Mouse (Mus musculus) forebrain, embryonic 16.5 days (tissue): ENCODE data around the gene Polrmt. TPM values are rescaled to one million over a fixed set of nuclear protein-coding genes. Genes with fewer than 3 reads are reported as not detected.

Experiments
- ATAC-seq: fragments of 200-750 bp; cut with Nextera tagmentation; 2 replicates; pipeline ENCODE4 v1.8.0; 2017; ENCODE audit warnings: mild to moderate bottlenecking, moderate library complexity
- H3K27ac ChIP-seq: fragments of 300-500 bp; sonication (generic); 2 replicates; pipeline ENCODE4 v1.5.1; 2014; ENCODE audit warnings: low read length, control low read depth
- H3K27me3 ChIP-seq: fragments of 300-500 bp; sonication (generic); replicated peaks from 2 replicates; pipeline ENCODE4 v1.6.1; 2014; ENCODE audit warnings: low read length; ENCODE audit not compliant: control insufficient read depth, insufficient read depth
- H3K36me3 ChIP-seq: fragments of 300-500 bp; sonication (generic); 2 replicates; pipeline ENCODE4 v1.6.1; 2014; ENCODE audit not compliant: control insufficient read depth, insufficient read depth
- H3K4me1 ChIP-seq: fragments of 300-500 bp; sonication (generic); replicated peaks from 2 replicates; pipeline ENCODE4 v1.6.1; 2014; ENCODE audit warnings: low read length; ENCODE audit not compliant: control insufficient read depth, insufficient read depth
- H3K4me2 ChIP-seq: fragments of 300-500 bp; sonication (generic); 2 replicates; pipeline ENCODE4 v1.6.1; 2014; ENCODE audit warnings: mild to moderate bottlenecking, low read length, control low read depth
- H3K4me3 ChIP-seq: fragments of 300-500 bp; sonication (generic); replicated peaks from 2 replicates; pipeline ENCODE4 v1.5.1; 2014; ENCODE audit warnings: mild to moderate bottlenecking, low read length, control low read depth
- H3K9ac ChIP-seq: fragments of 300-500 bp; sonication (generic); replicated peaks from 2 replicates; pipeline ENCODE4 v1.6.1; 2014; ENCODE audit warnings: low read depth, low read length, control low read depth
- H3K9me3 ChIP-seq: fragments of 300-500 bp; sonication (generic); 2 replicates; pipeline ENCODE4 v1.6.1; 2016; ENCODE audit warnings: low read length; ENCODE audit not compliant: control insufficient read depth
- WGBS: fragments of 180-500 bp; shearing (Covaris S2); extraction: QIAGEN DNeasy Blood & Tissue Kit; methylation state at CpG from one replicate; pipeline ENCODE4 v1.1.7; 2014; 5-methylcytosine and 5-hydroxymethylcytosine counted together
- polyA plus RNA-seq: library from polyadenylated mRNA; unstranded; fragments of >200 nt; fragmentation: Nextera tagmentation; extraction: Ambion mirVana; gene quantifications from 2 replicates; pipeline ENCODE4 v1.2.1, GENCODE M21; 2015

Polrmt gene
- polyA plus RNA-seq = 47.1 and 50.0 TPM in 2 replicates

DNA sequence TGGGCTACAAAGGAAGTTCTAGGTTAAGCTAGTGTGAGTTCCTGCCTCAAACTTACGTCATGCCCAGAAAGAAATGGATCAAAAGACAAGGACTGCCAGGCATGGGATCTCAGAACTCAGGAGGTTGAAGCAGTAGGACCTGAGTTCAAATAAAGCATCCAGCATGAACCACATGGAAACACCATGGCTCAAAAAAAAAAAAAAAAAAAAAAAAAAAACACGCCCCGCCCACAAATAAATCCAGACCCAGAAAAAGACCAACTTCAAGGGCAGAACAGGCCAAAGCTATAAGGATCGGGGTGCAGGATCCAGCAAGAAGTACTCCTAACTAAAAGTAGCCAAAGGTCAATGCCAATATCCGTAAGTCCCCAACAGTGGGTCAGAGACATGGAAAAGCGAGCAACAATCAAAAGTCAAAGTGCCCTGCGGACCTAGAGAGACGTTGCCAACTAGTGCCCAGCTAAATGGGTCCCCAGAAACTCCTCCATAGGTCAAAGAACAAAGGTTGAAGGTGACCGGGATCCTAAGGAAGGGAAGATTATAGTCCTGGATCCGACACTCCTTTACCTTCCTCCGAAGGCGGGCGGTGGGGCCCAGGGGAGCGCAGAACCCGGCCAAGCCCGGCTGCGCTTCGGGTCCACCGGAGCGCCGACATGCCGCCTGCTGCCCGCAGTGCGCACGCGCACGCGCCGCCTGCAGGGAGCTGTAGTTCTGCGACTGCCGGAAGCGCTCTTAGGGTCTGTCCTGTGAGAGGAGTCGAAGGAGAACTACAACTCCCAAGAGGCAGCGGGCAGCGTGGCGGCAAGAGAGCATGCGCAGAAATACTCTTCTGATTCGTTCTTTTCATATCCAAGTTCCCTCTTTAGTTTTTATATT, at the start of gene Polrmt:
Gene Polrmt, minus strand, starts transcription at position 684 of the 876 bp plus-strand sequence.
- Histone ChIP-seq H3K36me3 (peaks cover 16% of the 10 kb centered on the region), H3K9me3 (no peaks in the 10 kb centered on the region), H3K4me3 (peak within 1 kb of the TSS; percentile 73), H3K27me3 (no peaks in the 10 kb centered on the region), H3K9ac (peak within 1 kb of the TSS; percentile 74), H3K4me1 (peaks cover 10% of the 10 kb centered on the region), H3K27ac (no peak within 1 kb of the TSS), H3K4me2 (peak within 1 kb of the TSS; percentile 56)
- peak; percentile 99 for ATAC-seq
- WGBS = 3% methylated on average over 38 of the region's 38 CpGs

DNA sequence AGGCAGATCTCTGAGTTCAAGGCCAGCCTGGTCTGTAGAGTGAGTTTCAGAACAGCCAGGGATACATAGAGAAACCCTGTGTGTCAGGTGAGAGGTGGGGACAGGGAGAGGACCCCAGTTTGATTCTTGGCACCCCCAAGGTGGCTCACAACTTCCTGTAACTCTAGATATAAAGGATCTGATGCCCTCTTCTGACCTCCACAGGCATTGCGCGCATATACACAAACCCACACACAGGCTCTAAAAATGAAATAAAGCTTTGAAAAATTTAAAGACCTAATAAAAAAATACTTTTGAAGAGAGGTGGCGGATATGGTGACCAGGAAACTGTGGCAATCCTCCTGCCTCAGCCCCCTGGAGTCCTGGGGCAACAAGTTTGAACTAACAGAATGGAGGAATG, 49.5 kb upstream of the Polrmt start:
- Histone ChIP-seq H3K9ac (no peak overlapping the region), H3K4me3 (no peak overlapping the region), H3K4me1 (peaks cover 36% of the 10 kb centered on the region), H3K36me3 (no peaks in the 10 kb centered on the region), H3K27ac (no peak overlapping the region), H3K27me3 (no peaks in the 10 kb centered on the region), H3K9me3 (no peaks in the 10 kb centered on the region), H3K4me2 (no peak overlapping the region)
- 97% methylated on average over 3 of the region's 3 CpGs for WGBS
- ATAC-seq = no peak

DNA sequence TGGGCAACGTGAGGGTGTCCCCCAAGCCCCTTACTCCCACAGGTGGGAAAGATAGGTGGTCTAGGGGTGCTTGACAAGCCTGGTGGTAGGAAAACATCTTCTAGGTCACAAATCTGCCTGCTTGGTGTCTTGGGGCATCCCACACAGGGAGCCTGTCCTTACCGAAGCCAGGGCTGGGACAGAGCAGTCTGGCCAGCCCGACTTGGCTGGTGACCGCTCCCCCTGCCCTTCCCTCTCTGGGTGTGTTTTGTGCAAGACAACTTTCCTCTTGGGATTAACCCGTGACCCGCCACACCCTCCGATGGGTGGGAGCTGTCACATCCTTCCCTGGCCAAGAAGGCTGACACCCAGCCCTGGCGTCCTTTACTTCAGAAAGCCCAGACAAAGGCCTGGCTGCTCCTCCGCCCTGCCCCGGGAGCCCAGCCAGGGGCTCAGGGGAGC, 48.1 kb upstream of the Polrmt start:
- peak overlapping the region; percentile 99 for H3K9ac ChIP-seq

DNA sequence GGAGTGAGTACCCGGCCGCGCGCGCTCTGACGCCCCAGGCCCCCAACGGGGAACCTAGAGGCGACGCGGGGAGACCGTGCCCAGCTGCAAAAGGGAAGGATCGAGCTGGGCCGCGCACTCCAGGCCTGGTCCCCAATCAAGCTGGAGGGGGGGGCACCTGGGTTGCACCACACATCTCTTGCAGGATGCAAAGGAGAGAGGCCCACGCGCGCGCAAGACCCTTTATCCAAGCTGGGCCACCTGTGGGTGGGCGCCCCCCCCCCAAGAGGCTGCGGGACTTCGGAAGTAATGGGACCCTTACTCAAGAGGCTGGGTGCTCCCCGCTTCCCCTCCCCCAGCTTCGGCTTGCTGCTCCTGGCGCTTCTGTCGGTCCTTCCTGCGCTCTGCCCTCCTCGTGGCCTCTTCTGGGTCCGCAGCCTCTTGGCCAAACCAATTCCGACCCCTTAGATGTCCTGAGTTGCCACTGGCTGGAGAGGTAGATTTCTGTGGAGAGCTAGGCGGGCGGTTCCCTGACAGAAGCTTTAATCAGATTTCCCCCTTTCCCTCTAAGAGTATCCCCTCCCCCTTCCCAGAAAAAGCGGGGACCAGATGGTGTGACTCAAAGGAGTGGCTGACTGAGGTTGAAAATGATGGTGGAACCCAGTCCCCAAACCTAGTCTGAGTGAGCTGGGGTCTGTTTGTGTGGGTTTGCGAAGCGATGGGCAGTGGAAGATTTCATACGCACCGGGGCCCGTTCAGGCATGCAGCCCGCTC, 47.5 kb upstream of the Polrmt start:
- under 1% methylated on average over 38 of the region's 38 CpGs for WGBS
- Histone ChIP-seq H3K9ac (peak overlapping the region; percentile 99), H3K4me2 (peak overlapping the region; percentile 96), H3K27me3 (no peaks in the 10 kb centered on the region), H3K9me3 (no peaks in the 10 kb centered on the region), H3K4me1 (peaks cover 32% of the 10 kb centered on the region), H3K4me3 (peak overlapping the region; percentile 94), H3K27ac (peak overlapping the region; percentile 89), H3K36me3 (no peaks in the 10 kb centered on the region)
- ATAC-seq = peak; percentile 68

More for the DNA sequence above, 48.1 kb upstream of the Polrmt start:
- peaks cover 32% of the 10 kb centered on the region for H3K4me1 ChIP-seq
- H3K4me3 ChIP-seq = peak overlapping the region; percentile 94
- no peaks in the 10 kb centered on the region for H3K9me3 ChIP-seq
- no peaks in the 10 kb centered on the region for H3K27me3 ChIP-seq
- no peaks in the 10 kb centered on the region for H3K36me3 ChIP-seq
- peak overlapping the region; percentile 96 for H3K4me2 ChIP-seq
- peak overlapping the region; percentile 89 for H3K27ac ChIP-seq
- peak; percentile 15 for ATAC-seq
- 2% methylated on average over 10 of the region's 10 CpGs for WGBS

DNA sequence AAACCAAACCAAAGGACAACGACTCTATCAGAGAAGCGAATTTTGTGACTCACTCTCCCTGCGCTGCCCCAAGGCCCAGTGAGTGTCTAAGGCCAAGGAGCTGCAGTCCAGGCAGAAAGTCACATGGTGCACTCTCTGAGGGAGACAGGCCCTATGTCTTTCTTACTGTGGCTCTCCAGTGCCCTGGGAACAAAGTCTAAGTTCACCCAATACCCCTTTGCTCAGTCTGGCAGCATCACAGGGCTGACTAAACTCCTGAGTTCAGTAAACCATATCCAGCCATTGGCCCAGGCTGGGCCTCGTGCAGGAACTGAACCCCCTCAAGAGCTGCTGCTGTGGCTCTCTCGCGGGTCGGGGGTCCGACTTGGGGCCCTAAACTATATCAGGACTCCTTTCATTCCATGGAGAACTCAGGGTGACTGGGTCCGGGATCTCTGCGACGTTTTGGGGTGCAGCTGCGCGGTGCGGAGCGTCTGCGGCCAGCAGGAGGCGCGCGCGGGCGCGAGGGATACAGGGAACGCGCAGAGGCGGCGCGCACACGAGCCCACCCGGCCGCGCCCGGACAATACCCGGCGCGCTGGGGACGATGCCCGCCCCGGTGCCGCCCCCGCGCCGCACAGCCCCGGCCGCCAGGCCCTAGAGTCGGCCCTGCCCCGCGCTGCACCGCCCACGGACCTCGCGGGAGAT, 46.8 kb upstream of the Polrmt start, which contains the start of gene Palm:
Gene Palm, plus strand, starts transcription at position 522 of the 687 bp plus-strand sequence.
- Histone ChIP-seq H3K9ac (peak within 1 kb of the TSS; percentile 99), H3K27me3 (no peaks in the 10 kb centered on the region), H3K4me3 (peak within 1 kb of the TSS; percentile 94), H3K4me1 (peaks cover 32% of the 10 kb centered on the region), H3K9me3 (no peaks in the 10 kb centered on the region), H3K4me2 (peak within 1 kb of the TSS; percentile 96), H3K27ac (peak within 1 kb of the TSS; percentile 89), H3K36me3 (no peaks in the 10 kb centered on the region)
- WGBS = 4% methylated on average over 50 of the region's 51 CpGs
- ATAC-seq = peak; percentile 77

DNA sequence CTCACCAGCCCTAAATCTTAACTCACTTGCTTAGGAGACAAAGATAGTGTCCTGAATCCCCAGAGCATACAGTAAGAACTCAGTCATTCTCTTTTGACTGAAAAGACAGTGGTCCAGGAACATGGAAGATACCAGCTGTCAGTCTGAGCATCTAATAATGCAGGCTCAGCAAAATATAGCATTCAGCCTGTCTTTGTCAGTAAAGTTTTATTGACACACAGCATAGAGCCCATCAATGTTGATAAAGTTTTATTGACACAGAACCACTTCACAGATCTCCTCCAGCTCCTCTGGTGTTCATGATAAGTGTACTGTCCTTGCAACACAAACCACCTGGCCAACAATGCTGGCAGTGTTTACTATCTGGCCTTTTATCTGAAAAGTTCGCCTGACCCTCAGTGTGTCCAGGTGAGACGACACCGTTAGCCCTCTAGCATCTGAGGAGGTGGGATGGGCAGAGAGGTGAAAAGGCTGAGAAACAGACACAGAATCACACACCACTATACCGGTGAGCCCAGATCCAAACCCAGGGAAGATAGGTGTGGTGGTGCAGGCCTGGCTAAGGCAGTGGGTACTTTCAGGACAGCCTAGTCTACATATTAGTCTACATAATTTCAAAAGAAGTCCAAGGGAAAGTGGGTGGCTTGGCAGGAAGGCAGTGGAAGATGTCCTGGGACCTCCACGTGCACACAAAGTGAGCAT, 46.1 kb upstream of the Polrmt start:
- H3K4me1 ChIP-seq = peaks cover 28% of the 10 kb centered on the region
- no peaks in the 10 kb centered on the region for H3K9me3 ChIP-seq
- no peaks in the 10 kb centered on the region for H3K36me3 ChIP-seq
- no peak overlapping the region for H3K9ac ChIP-seq
- no peaks in the 10 kb centered on the region for H3K27me3 ChIP-seq
- H3K4me3 ChIP-seq = no peak overlapping the region
- ATAC-seq = no peak
- no peak overlapping the region for H3K27ac ChIP-seq
- WGBS = 84% methylated on average over 5 of the region's 5 CpGs
- no peak overlapping the region for H3K4me2 ChIP-seq

DNA sequence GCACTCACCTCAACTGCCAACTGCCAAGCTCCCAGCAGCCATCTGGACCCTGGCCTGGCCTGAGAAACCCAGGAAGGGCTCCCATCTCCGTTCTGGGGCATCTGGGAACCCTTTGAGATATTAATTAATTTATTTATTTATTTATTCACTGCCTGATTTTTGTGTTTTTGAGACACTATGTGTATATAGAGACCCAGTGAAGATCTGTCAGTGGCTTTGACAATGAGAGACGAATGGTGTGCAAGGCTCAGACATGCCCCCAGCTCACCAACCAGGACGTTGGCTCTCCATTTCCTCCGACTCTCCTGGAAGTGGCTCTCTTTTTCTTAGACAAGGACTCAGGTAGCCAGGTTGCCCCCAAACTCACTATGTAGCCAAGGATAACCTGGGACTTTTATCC, 44.5 kb upstream of the Polrmt start, which contains the start of gene Prss57:
Gene Prss57, minus strand, starts transcription at position 101 of the 400 bp plus-strand sequence.
- Histone ChIP-seq H3K9me3 (no peaks in the 10 kb centered on the region), H3K27me3 (no peaks in the 10 kb centered on the region), H3K36me3 (no peaks in the 10 kb centered on the region), H3K9ac (no peak within 1 kb of the TSS), H3K4me1 (peaks cover 12% of the 10 kb centered on the region), H3K4me3 (no peak within 1 kb of the TSS), H3K4me2 (no peak within 1 kb of the TSS), H3K27ac (no peak within 1 kb of the TSS)
- no peak for ATAC-seq
- 82% methylated on average over 4 of the region's 4 CpGs for WGBS

DNA sequence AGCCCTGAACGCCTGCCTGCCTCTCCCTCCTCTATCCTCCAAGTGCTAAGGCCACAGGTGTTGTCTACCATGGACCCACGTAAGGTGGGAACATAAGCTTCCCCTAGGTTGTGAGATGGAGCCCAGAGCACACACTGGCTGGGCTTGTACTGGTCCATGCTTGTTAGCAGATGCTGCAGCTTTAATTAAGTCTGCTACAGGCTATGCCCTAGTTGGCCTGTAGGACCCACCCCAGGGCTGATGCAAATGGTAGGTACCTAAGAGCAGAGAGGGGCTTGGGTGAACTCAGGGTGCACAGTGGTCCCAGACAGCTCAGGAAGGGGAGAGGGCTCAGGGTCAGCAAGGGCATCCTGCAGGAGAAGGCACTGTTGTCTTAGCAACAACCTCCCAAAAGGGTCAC, 43.2 kb upstream of the Polrmt start:
- no peaks in the 10 kb centered on the region for H3K9me3 ChIP-seq
- no peak overlapping the region for H3K27ac ChIP-seq
- WGBS = 51% methylated on average over 2 of the region's 2 CpGs
- no peaks in the 10 kb centered on the region for H3K27me3 ChIP-seq
- no peak overlapping the region for H3K4me3 ChIP-seq
- H3K9ac ChIP-seq = no peak overlapping the region
- no peak for ATAC-seq
- no peaks in the 10 kb centered on the region for H3K36me3 ChIP-seq
- no peak overlapping the region for H3K4me2 ChIP-seq
- H3K4me1 ChIP-seq = peaks cover 5% of the 10 kb centered on the region
